Mouse (Mus musculus): ENCODE data around the gene Zkscan1.

DNA sequence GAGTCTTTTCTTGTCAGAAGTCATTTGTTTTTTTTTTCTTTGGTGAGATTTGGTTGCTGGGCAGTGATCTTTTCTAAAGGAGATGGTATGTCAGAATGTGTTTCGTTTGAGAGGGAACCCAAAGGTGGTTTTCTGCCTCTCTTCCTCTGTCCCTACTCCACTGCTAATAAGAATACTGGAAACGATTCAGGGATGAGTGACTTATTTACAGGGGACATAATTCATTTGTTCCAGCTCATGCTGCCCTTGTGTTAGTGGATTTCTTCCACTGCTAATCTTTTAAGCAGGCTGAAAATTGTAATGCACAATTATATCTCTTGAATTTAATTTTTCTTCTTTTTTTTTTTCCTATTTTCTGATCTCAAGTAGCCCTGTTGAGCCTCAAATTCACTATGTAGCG lies 2.0 kb downstream of the Zkscan1 start:
- TF ChIP-seq CTCF (IDR thresholded peaks at IDR 0.05; ENCODE audit: extremely low read depth, insufficient read depth, low read length) (no peak), POLR2A (IDR thresholded peaks at IDR 0.05; ENCODE audit: extremely low read depth, insufficient read depth, low read length) (no peak)
